Mouse (Mus musculus) bone marrow macrophage, adult 2 months (primary cell): Measurements from ENCODE around the gene Ms4a2. TPM values are rescaled to one million over a fixed set of nuclear protein-coding genes. Genes with fewer than 3 reads are reported as not detected.

Experiments used
- H3K27ac ChIP-seq: 2 replicates; pipeline ENCODE4 v1.5.1; 2012; ENCODE audit warnings: low read depth, low read length; ENCODE audit not compliant: insufficient read depth
- H3K4me1 ChIP-seq: 2 replicates; pipeline ENCODE4 v1.6.1; 2012; ENCODE audit warnings: low read length; ENCODE audit not compliant: control insufficient read depth, insufficient read depth
- H3K4me3 ChIP-seq: 2 replicates; pipeline ENCODE4 v1.5.1; 2012; ENCODE audit warnings: mild to moderate bottlenecking, low read length, moderate library complexity; ENCODE audit not compliant: insufficient read depth
- CTCF ChIP-seq: IDR thresholded peaks from 2 replicates; pipeline ENCODE4 v1.5.1; 2012; ENCODE audit warnings: low read depth, mild to moderate bottlenecking, low read length, moderate library complexity
- POLR2A ChIP-seq: IDR thresholded peaks from 2 replicates; pipeline ENCODE4 v1.6.1; 2012; ENCODE audit warnings: mild to moderate bottlenecking, low read depth, low read length, borderline replicate concordance
- polyA plus RNA-seq: library from polyadenylated mRNA; stranded (reverse); fragments of >200 nt; gene quantifications from 2 replicates; pipeline ENCODE4 v1.2.4, GENCODE M21; 2012; ENCODE audit not compliant: missing spikeins, insufficient read depth, insufficient read length

The Ms4a2 gene
- not detected in 2 replicates for polyA plus RNA-seq

GRCm38 (mm10) chr19:11623551-11623950, at the start of gene Ms4a2:
Ms4a2 (minus strand) TSS chr19:11623719.
- Histone ChIP-seq H3K4me1 (no peaks in the 10 kb centered on the region), H3K27ac (no peak within 1 kb of the TSS), H3K4me3 (no peak within 1 kb of the TSS)
- TF ChIP-seq CTCF (no peak), POLR2A (no peak)

DNA sequence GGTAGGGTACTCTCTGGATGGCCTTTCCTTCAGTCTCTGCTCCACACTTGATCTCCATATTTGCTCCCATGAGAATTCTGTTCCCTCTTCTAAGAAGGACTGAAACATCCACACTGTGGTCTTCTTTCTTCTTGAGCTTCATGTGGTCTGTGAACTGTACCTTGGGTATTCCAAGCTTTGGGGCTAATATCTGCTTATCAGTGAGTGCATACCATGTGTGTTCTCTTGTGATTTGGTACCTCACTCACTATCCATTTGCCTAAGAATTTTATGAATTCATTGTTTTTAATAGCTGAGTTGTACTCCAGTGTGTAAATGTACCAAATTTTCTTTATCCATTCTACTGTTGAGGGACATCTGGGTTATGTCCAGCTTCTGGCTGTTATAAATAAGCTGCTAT, 38.0 kb upstream of the Ms4a2 start:
- Histone ChIP-seq H3K27ac (no peak overlapping the region), H3K4me3 (no peak overlapping the region), H3K4me1 (peaks cover 10% of the 10 kb centered on the region)
- TF ChIP-seq POLR2A (no peak), CTCF (no peak)

DNA sequence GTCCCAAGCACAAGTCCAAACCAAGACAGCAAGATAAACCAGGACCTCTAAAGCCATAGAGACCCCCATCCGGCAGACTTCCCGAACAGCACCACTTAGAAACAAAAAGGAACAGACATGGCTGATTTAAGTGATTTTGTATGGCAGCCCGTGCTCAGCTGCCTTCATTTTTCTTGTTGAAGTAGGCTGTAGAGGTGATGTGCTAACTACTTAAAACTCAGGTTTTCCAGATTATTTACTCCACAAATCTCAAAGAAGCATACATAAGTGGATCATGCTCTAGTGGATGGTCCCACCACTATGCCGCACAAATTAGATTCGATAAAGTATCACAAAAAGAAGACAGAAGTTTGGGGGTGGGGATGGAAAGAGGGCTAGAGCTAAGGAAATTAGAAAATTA, 36.9 kb upstream of the Ms4a2 start, which contains the start of gene Oosp2:
Gene Oosp2 (minus strand): TSS at position 101 of the 400 bp plus-strand sequence.
- no peak within 1 kb of the TSS for H3K4me3 ChIP-seq
- H3K4me1 ChIP-seq = peaks cover 10% of the 10 kb centered on the region
- TF ChIP-seq CTCF (no peak), POLR2A (no peak)
- no peak within 1 kb of the TSS for H3K27ac ChIP-seq

DNA sequence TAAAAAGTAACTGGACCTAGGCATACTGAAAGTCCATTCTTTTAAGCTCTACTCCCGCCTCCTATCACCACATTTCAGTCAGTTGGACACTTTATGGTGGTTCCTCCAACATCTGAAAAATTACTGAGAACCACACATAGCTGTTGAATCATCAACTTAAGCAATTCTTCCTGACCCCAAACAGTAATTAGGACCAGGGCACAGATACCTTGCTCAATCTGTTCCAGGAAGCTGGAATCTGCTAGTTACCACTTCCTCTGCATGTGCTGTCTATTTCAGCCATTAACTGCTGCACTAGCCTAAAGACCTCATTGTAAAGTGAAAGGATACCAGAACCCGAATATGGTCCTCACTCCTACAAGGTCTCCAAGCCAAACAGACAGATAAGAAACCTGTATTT, 35.6 kb upstream of the Ms4a2 start:
- Histone ChIP-seq H3K27ac (no peak overlapping the region), H3K4me1 (peaks cover 10% of the 10 kb centered on the region), H3K4me3 (no peak overlapping the region; the same call in 1 of the 2 replicates)
- TF ChIP-seq POLR2A (no peak), CTCF (no peak)

GRCm38 (mm10) chr19:11649564-11649963, 26.0 kb upstream of the Ms4a2 start:
- Histone ChIP-seq H3K4me3 (no peak overlapping the region), H3K4me1 (peaks cover 2% of the 10 kb centered on the region), H3K27ac (no peak overlapping the region)
- no peak for TF ChIP-seq POLR2A
- TF ChIP-seq CTCF = no peak

DNA sequence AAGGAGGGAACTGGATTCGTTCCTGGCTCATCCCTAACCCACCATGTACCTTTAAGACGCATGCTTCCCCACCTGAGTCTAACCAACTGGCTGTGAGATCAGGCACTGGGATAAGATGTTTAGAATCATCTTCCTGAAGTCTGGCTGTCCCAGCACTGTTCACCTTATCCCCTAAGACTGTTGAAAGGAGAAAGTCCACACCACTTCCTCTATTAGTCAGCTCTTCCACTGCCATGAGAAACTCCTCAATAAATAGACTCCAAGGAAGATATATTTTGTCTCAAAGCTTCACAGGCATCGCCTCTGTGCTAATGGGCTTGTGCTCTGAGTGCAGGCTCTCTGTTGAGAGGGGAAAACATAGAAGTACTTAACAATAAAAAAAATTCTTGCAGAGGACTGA, 22.6 kb upstream of the Ms4a2 start:
- TF ChIP-seq CTCF (no peak), POLR2A (no peak)
- no peak overlapping the region for H3K4me3 ChIP-seq
- H3K4me1 ChIP-seq = peaks cover 2% of the 10 kb centered on the region
- no peak overlapping the region for H3K27ac ChIP-seq

- no peaks in the 10 kb centered on the region for H3K4me1 ChIP-seq
- no peak within 1 kb of the TSS for H3K27ac ChIP-seq
- no peak within 1 kb of the TSS for H3K4me3 ChIP-seq
- TF ChIP-seq CTCF (no peak), POLR2A (no peak)
Observed at GRCm38 (mm10) chr19:11640732-11641131, 17.2 kb upstream of the Ms4a2 start, which contains the start of gene Ms4a3. Ms4a3 (minus strand) TSS chr19:11640851.

- no peak for TF ChIP-seq CTCF
- no peak for TF ChIP-seq POLR2A
Observed at GRCm38 (mm10) chr19:11639038-11639437, 15.5 kb upstream of the Ms4a2 start.

DNA sequence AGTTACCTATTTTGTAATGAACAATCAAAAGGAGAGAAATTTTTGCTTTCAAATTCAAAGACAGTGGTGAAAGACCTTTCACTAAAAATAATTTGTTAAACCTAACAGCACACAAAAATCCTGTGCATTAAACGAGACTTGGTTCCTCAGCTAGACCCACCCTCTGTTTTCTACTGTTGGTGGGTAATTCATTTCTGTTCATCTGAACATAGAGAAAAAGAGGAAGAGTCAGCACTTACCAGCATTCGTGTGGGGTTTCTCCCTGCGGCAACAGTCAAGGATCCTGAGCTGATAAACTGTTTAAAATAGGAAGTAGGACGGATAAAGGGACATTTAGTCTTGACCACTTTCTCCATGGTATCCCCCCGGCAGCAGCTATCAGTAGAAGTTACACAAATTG, 12.1 kb upstream of the Ms4a2 start:
- Histone ChIP-seq H3K4me3 (no peak overlapping the region), H3K27ac (no peak overlapping the region)
- TF ChIP-seq CTCF (no peak), POLR2A (no peak)

More at GRCm38 (mm10) chr19:11639038-11639437, 15.5 kb upstream of the Ms4a2 start:
- Histone ChIP-seq H3K4me1 (no peaks in the 10 kb centered on the region), H3K27ac (no peak overlapping the region), H3K4me3 (no peak overlapping the region)

DNA sequence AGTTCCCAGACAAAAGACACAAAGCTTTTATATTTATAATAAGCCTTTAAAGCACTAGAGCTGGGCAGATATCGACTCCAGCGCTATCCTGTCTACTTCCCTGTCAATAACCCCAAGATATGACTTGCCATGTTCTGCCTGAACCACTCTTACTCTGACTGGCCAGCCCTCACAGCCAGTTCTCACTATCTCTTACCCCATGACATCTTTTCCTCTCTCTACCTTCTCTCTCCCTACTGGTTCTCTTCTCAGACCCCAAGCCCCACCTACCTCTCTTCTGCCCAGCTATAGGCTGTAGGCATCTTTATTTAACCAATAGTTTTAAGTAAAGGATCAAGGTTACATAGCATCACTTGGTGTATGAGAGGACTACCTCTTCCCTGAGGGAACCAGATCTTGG, 10.8 kb upstream of the Ms4a2 start:
- Histone ChIP-seq H3K4me1 (no peaks in the 10 kb centered on the region), H3K4me3 (no peak overlapping the region), H3K27ac (no peak overlapping the region)
- no peak for TF ChIP-seq CTCF
- TF ChIP-seq POLR2A = no peak

More for the DNA sequence above, 12.1 kb upstream of the Ms4a2 start:
- no peaks in the 10 kb centered on the region for H3K4me1 ChIP-seq

- TF ChIP-seq POLR2A = no peak
- H3K4me3 ChIP-seq = no peak overlapping the region
Observed at GRCm38 (mm10) chr19:11633732-11634131, 10.2 kb upstream of the Ms4a2 start.

More at GRCm38 (mm10) chr19:11633732-11634131, 10.2 kb upstream of the Ms4a2 start:
- Histone ChIP-seq H3K4me1 (no peaks in the 10 kb centered on the region), H3K27ac (no peak overlapping the region)
